Mouse (Mus musculus) limb, embryonic 12.5 days (tissue): Measurements from ENCODE around the gene Srek1. TPM values are rescaled to one million over a fixed set of nuclear protein-coding genes. Genes with fewer than 3 reads are reported as not detected.
A peak's percentile ranks its signal among the peaks of the same experiment; 100 is the strongest.

Experiments
- ATAC-seq: fragments of 200-750 bp; cut with Nextera tagmentation; 2 replicates; pipeline ENCODE4 v1.8.0; 2017; ENCODE audit warnings: low read depth, moderate TSS enrichment; ENCODE audit not compliant: insufficient number of reproducible peaks, insufficient read depth, low FRiP score, low TSS enrichment
- H3K27ac ChIP-seq: fragments of 300-500 bp; sonication (generic); 2 replicates; pipeline ENCODE4 v1.5.1; 2016; ENCODE audit warnings: mild to moderate bottlenecking, moderate library complexity
- H3K27me3 ChIP-seq: fragments of 300-500 bp; sonication (generic); 2 replicates; pipeline ENCODE4 v1.6.1; 2016; ENCODE audit warnings: mild to moderate bottlenecking, moderate library complexity
- H3K36me3 ChIP-seq: fragments of 300-500 bp; sonication (generic); 2 replicates; pipeline ENCODE4 v1.6.1; 2016; ENCODE audit warnings: mild to moderate bottlenecking, moderate library complexity
- H3K4me1 ChIP-seq: fragments of 300-500 bp; sonication (generic); replicated peaks from 2 replicates; pipeline ENCODE4 v1.6.1; 2016
- H3K4me2 ChIP-seq: fragments of 300-500 bp; sonication (generic); 2 replicates; pipeline ENCODE4 v1.6.1; 2016; ENCODE audit warnings: mild to moderate bottlenecking, moderate library complexity
- H3K4me3 ChIP-seq: fragments of 300-500 bp; sonication (generic); replicated peaks from 2 replicates; pipeline ENCODE4 v1.5.1; 2016; ENCODE audit warnings: mild to moderate bottlenecking
- H3K9ac ChIP-seq: fragments of 300-500 bp; sonication (generic); replicated peaks from 2 replicates; pipeline ENCODE4 v1.6.1; 2016; ENCODE audit warnings: mild to moderate bottlenecking, moderate library complexity
- H3K9me3 ChIP-seq: fragments of 300-500 bp; sonication (generic); 2 replicates; pipeline ENCODE4 v1.6.1; 2016; ENCODE audit warnings: mild to moderate bottlenecking, moderate library complexity
- WGBS: fragments of 180-500 bp; shearing (Covaris S2); methylation state at CpG from one replicate; pipeline ENCODE4 v1.1.7; 2016; 5-methylcytosine and 5-hydroxymethylcytosine counted together
- polyA plus RNA-seq: library from polyadenylated mRNA; unstranded; fragments of >200 nt; fragmentation: Nextera tagmentation; extraction: Ambion mirVana; gene quantifications from 2 replicates; pipeline ENCODE4 v1.2.1, GENCODE M21; 2016

Srek1 gene
- polyA plus RNA-seq, 1 experiment from 2014 or later, result 121 TPM

DNA sequence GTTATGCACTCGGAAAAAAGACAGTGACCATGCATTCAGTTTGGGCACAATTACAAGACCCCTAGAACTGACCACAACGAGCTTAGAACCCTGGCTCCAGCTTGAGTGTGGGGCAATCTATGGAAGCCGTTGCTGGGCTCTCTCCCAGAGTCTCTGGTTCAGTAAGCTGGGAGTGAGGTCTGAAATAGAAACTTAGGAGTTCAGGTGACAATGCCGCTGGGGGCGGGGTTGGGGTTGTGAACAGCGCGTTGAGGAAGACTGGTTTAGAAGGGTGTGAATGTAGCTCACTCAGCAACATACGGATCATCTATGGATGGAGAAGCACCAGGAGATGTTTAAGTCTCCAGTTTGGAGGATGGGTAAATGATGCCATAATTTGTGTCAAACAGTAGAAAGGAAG lies 2.7 kb upstream of the Srek1 start:
- 69% methylated on average over 8 of the region's 8 CpGs for WGBS

DNA sequence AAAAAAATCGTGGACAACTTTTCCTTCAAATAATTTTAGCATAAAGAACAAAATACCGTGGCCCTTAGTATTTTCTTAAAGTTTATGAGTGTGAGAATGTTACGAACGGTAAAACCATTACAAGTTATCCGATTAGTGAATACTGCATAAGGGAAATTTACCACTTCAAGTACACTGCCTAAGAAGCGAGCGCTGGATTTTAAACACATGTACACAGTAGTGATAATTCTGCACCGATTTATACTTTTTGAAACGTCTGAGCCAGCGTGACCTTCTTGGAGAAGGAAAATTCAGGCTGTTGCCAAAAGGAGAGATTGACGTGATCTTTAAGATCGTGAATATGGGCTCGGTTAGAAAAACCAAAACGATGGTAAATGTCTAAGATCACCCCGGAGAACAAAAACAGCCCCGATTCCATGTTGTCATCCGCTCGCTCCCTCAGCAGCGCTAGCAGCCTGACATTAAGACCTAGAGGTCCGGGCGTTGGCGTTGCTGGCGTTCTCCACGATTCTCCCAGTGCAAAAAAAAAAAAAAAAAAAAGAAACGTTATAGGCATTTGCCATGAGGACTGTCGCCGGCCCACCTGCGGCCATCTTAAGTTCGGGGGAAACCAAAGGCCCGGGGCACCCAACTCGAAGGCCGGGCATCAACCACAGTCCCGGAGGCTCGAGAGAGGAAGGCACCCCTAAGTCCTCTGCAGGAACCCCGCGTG lies 845 bp downstream of the Srek1 start:
- Histone ChIP-seq H3K36me3 (peaks cover 3% of the 10 kb centered on the region; the same call in 1 of the 2 replicates), H3K4me3 (peak overlapping the region; percentile 64), H3K9me3 (no peaks in the 10 kb centered on the region), H3K4me1 (peaks cover 27% of the 10 kb centered on the region), H3K9ac (peak overlapping the region; percentile 83), H3K27me3 (no peaks in the 10 kb centered on the region), H3K27ac (peak overlapping the region; percentile 98), H3K4me2 (peak overlapping the region; percentile 69)
- 2% methylated on average over 36 of the region's 36 CpGs for WGBS
- ATAC-seq, result peak; percentile 61

More for the DNA sequence above, 2.7 kb upstream of the Srek1 start:
- H3K27ac ChIP-seq, result no peak overlapping the region
- no peak overlapping the region for H3K4me3 ChIP-seq
- H3K4me1 ChIP-seq, result peaks cover 15% of the 10 kb centered on the region
- no peaks in the 10 kb centered on the region for H3K36me3 ChIP-seq
- ATAC-seq, result no peak
- no peak overlapping the region for H3K9ac ChIP-seq
- no peak overlapping the region for H3K4me2 ChIP-seq
- no peaks in the 10 kb centered on the region for H3K27me3 ChIP-seq
- H3K9me3 ChIP-seq, result no peaks in the 10 kb centered on the region

DNA sequence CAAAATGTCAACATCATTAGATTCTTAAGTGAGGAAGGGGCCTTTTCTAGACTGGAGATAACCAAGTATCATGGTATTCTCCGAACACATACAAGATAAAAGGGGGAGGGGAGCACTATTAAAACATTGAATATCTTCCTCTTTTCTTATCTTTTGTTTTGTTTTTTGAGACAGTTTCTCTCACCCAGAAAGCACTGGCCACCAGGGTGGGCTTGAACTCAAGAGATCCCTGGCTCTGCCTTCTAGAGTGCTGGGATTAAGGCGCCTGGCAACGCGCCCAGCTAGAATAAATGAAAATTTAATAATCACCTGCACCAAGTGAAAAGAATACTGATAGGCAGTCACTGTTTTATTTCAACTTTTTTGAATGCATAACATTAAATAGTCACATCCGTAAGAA lies 1.5 kb downstream of the Srek1 start:
- WGBS, result 56% methylated on average over 5 of the region's 5 CpGs
- peak overlapping the region; percentile 83; the same call in 1 of the 2 replicates for H3K9ac ChIP-seq

DNA sequence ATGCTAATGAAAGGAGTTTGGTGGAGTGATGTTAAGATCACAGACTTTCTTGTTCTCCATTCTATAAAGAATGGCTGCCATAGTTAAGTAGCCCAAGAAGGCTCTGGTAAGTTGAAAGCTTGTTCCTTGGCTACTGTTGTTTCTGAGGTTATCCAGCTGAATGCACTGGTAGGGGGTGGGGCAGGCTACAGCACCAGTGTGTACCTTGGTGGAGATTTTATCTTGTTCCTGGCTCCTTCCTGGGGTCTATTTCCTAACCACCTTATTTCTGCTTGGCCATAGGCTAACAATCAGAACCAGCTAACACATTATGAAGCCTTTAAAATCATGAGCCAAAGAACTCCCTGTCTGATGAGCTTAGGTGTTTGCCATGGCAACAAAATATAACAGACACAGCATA lies 3.6 kb downstream of the Srek1 start:
- H3K4me2 ChIP-seq, result no peak overlapping the region

More for the DNA sequence above, 1.5 kb downstream of the Srek1 start:
- peak overlapping the region; percentile 64 for H3K4me3 ChIP-seq
- peaks cover 3% of the 10 kb centered on the region; the same call in 1 of the 2 replicates for H3K36me3 ChIP-seq
- no peaks in the 10 kb centered on the region for H3K9me3 ChIP-seq
- no peak for ATAC-seq
- H3K4me1 ChIP-seq, result peaks cover 27% of the 10 kb centered on the region
- no peaks in the 10 kb centered on the region for H3K27me3 ChIP-seq
- H3K27ac ChIP-seq, result no peak overlapping the region
- H3K4me2 ChIP-seq, result peak overlapping the region; percentile 69

DNA sequence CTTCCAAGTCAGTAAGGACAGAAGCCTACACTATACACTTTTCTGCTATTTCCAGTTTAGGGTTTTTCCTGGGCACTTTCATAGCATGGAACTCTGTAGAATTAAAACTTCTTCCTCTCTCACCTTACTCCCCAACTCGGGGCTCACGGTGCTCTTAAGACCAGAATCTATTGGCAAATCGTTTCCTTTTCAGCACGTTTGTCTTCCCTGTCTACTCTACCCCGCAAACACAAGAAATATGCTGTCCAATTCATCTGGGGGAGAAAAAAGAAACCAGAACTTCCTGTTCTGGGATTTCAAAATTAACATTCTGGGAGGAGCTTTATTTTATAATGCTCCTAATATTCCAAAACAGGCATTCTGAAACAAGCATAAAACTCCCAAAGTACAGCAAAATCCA lies 6.5 kb downstream of the Srek1 start:
- Histone ChIP-seq H3K36me3 (peaks cover 28% of the 10 kb centered on the region), H3K27ac (no peak overlapping the region), H3K4me2 (no peak overlapping the region), H3K27me3 (no peaks in the 10 kb centered on the region), H3K4me1 (peaks cover 20% of the 10 kb centered on the region), H3K9me3 (no peaks in the 10 kb centered on the region), H3K4me3 (no peak overlapping the region), H3K9ac (no peak overlapping the region)
- 47% methylated on average over 5 of the region's 5 CpGs for WGBS
- no peak for ATAC-seq

More for the DNA sequence above, 3.6 kb downstream of the Srek1 start:
- Histone ChIP-seq H3K27me3 (no peaks in the 10 kb centered on the region), H3K27ac (no peak overlapping the region), H3K4me1 (peaks cover 27% of the 10 kb centered on the region), H3K36me3 (peaks cover 18% of the 10 kb centered on the region), H3K4me3 (no peak overlapping the region), H3K9ac (no peak overlapping the region), H3K9me3 (no peaks in the 10 kb centered on the region)
- ATAC-seq, result no peak

DNA sequence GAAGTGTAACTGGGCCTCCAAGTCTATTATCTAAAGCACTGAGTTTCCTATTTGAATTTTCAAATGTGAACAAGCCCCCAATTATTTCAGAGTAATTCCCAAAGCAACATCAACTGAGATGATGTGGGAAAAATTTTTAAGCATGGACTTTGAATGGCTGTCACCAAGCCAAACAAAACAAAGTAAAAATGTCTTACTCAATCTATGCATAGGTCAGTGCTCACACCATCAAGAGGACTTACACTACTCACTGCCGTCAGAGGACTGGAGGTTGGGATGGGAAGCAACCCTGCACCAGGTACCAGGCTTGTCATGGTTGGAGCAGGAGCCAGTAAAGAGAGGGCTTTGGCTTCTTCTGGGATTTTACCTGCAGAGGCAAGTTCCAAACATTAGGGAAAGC lies 10.8 kb downstream of the Srek1 start:
- Histone ChIP-seq H3K27ac (no peak overlapping the region), H3K9ac (no peak overlapping the region), H3K9me3 (no peaks in the 10 kb centered on the region), H3K36me3 (peaks cover 66% of the 10 kb centered on the region), H3K27me3 (no peaks in the 10 kb centered on the region), H3K4me3 (no peak overlapping the region), H3K4me2 (no peak overlapping the region), H3K4me1 (no peaks in the 10 kb centered on the region)
- no peak for ATAC-seq
- WGBS, result 79% methylated on average over 1 of the region's 1 CpGs

DNA sequence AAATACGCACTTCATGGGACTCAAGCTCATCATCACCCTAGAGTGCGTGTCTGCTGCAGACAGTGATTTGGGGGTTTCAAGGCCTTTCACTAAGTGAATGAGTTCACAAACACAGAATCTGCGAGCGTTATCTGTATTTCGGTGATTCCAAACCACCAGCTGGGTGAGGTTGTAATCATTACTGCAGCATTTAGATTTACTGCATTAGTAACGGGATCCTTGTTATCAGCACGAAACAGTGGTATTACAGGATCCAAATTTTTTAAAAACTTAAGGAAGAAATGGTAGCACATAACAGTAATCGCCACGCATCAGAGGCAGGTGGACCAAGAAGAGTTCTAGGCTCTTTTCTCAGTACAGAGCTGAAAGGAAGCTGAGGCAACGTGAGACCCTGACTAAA lies 12.4 kb downstream of the Srek1 start:
- Histone ChIP-seq H3K27me3 (no peaks in the 10 kb centered on the region), H3K27ac (no peak overlapping the region), H3K36me3 (peaks cover 76% of the 10 kb centered on the region), H3K4me2 (no peak overlapping the region), H3K4me1 (0 out of 2 replicates have a peak, but pooled peaks cover 3% of the 10 kb centered on the region), H3K9me3 (no peaks in the 10 kb centered on the region), H3K9ac (no peak overlapping the region), H3K4me3 (no peak overlapping the region)
- 93% methylated on average over 10 of the region's 10 CpGs for WGBS
- ATAC-seq, result no peak

DNA sequence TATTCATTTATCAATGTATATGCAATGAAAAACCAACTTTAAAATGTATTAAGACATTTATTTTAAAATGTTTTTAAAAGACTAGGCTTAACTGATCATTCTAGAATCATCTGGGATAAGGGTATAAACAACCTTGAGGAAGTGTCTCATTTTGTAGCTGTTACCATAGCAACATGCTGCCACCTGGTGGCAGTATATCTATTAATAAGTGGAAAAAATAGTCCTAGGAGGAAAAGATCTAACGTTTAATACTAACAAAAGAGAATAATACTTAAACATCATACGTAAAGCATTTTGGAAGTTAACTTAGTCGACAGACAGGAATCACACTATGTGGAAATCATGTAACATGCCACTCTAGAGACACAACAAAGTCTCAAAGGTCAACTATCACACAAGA lies 23.0 kb downstream of the Srek1 start:
- Histone ChIP-seq H3K4me3 (no peak overlapping the region), H3K9me3 (no peaks in the 10 kb centered on the region), H3K36me3 (peaks cover 78% of the 10 kb centered on the region), H3K27me3 (no peaks in the 10 kb centered on the region), H3K4me2 (no peak overlapping the region), H3K4me1 (no peaks in the 10 kb centered on the region), H3K9ac (no peak overlapping the region), H3K27ac (no peak overlapping the region)
- 63% methylated on average over 3 of the region's 3 CpGs for WGBS
- no peak for ATAC-seq

DNA sequence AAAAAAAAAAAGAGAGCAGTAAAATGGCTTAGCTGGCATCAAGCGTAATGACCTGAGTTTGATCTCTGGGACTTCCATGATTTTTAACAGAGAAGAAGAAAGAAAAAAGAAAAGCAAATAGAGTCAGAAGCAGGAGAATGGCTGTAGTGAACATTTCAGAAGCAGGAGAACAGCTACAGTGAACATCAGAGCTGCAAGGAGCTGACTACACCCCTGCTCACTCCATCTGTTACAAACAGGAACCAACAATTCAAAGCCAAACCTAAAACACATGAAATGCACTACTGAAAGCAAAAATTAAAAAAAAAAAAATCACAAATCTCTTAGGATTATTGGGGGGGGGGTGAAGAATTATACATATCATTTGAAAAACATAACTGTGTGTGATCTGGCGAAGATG lies 28.7 kb downstream of the Srek1 start:
- peaks cover 84% of the 10 kb centered on the region for H3K36me3 ChIP-seq
- no peak overlapping the region for H3K9ac ChIP-seq
- ATAC-seq, result no peak
- no peak overlapping the region for H3K4me2 ChIP-seq
- H3K27ac ChIP-seq, result no peak overlapping the region
- no peaks in the 10 kb centered on the region for H3K27me3 ChIP-seq
- 96% methylated on average over 2 of the region's 2 CpGs for WGBS
- H3K4me3 ChIP-seq, result no peak overlapping the region
- no peaks in the 10 kb centered on the region for H3K9me3 ChIP-seq
- H3K4me1 ChIP-seq, result no peaks in the 10 kb centered on the region

DNA sequence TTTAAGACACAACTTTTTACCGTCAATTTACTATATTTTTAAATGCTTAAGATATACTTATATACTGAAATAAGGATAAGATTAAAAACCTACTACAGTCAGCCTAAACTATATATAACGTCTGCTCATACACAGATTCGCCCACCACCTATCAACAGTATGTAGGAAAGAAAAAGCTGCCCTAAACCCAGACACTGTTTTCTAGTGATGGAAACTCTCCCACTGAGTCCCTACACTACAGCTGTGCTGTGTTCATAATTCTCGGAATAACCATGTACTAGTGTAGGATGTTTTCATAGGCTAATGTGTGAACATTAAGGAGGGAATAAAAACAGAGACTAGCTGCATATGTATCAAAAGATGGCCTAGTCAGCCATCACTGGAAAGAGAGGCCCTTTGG lies 29.2 kb downstream of the Srek1 start:
- Histone ChIP-seq H3K36me3 (peaks cover 82% of the 10 kb centered on the region), H3K4me2 (no peak overlapping the region), H3K4me1 (no peaks in the 10 kb centered on the region), H3K9me3 (no peaks in the 10 kb centered on the region), H3K9ac (no peak overlapping the region), H3K27ac (no peak overlapping the region), H3K27me3 (no peaks in the 10 kb centered on the region), H3K4me3 (no peak overlapping the region)
- no peak for ATAC-seq
- WGBS, result 95% methylated on average over 4 of the region's 4 CpGs

DNA sequence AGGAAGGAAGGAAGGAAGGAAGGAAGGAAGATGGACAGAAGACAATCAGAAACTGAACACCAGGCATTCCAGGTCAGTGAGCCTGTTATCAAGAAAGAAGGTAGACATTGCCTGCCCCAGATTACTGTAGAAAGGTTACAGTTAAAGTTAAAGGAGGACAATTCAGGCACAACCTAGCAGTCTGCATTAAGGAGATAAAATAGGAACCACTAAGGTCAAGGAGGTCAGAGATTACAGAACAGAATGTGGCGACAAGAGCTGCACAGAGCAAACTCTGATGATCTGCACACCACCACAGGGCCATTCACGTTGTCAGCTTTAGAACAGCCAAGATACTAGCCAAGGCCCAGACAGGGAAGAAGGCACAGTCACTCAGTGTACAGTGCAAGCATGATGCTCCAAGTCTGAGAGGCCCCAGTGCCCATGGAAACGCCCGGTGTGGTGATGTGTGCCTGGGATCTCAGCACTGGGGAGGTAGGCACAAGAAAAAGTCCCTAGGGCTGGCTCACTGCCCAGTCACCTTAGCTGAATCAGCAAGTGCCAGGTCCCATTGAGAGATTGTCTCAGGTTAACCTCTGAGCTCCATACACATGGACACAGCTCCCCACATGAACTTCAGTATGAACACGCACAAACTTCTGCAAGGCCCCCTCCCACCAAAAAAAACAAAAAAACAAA lies 38.9 kb downstream of the Srek1 start:
- 92% methylated on average over 5 of the region's 5 CpGs for WGBS
- H3K9me3 ChIP-seq, result no peaks in the 10 kb centered on the region
- H3K4me1 ChIP-seq, result no peaks in the 10 kb centered on the region
- peaks cover 59% of the 10 kb centered on the region for H3K36me3 ChIP-seq
- no peak overlapping the region for H3K4me3 ChIP-seq
- ATAC-seq, result no peak
- H3K27ac ChIP-seq, result no peak overlapping the region
- no peak overlapping the region for H3K9ac ChIP-seq
- no peaks in the 10 kb centered on the region for H3K27me3 ChIP-seq
- no peak overlapping the region for H3K4me2 ChIP-seq
